Mouse (Mus musculus): ENCODE results near the gene Car2. TPM values are rescaled to one million over a fixed set of nuclear protein-coding genes. Genes with fewer than 3 reads are reported as not detected.

Car2 gene
- total RNA-seq, 2 experiments from 2014 or later = 7.3 to 12.5 TPM

DNA sequence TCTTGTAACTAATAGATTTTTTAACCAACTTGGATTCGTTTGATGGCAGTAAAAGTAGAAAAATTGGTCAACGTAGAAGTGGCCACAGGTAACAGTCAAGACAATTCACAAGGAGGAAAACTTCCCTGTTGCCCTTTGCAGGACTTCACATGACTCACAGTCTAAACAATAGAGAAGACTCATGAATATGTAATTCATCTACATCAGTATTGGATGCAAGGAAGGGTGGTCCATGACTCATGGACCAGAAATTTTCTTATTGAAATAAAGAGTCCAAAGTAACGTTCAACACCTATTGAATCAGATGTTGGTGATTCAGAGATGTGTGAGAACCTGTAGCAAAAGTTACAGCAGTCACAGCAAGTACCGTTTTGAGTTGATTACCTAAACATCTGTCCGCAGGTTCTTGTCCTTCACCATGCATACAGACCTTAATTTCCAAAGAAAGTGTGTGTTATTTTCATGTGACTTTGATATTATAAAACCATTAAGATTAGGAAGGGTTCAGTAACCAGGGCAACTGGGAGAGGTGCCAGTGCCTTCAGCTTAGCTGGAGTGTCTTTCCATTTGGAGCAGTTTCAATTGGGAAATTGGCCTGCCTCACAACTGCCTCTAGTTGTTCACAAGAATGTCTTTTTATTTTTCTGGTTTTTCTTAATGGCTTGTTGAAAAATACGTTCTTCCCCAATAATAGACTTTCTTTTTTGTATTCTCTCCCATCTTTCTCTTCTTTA is 62.2 kb downstream of the Car2 start:
- DNase-seq = peak; percentile 5

DNA sequence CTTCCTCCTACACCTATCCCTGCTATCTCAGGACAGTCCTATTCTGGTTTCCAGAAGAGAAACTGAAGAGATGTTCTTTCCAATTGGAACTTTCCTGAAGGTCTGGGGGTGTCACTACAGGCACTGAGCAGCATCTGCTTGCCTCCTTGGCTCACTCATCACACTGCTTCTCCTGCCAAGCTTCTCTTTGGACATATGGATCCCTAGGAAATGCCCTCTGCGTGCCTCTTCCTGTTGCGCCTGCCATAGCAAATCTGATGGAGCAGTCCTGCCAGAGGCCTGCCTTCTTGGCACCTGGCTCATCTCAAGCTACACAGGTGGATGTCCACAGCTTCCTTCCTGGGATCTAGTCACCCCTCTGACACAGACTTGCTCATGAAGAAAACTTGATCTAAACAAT is 64.0 kb downstream of the Car2 start:
- no peak for DNase-seq

Other genes with a start within 250 kb of the Car2 start
- under 1 TPM; 0.52 to 0.79 TPM for gene Car13, start 244.5 kb upstream of the Car2 start, total RNA-seq (2021)
- 1 to 10 TPM in 1 of 2 experiments, not detected in 1; 1.2 TPM for gene Car1, start 77.9 kb upstream of the Car2 start, total RNA-seq (2021)
- 1,000 to 10,000 TPM in 1 of 2 experiments, 100 to 1,000 TPM in 1; 801 to 1,165 TPM for gene Car3, start 22.8 kb upstream of the Car2 start, total RNA-seq (2021)

Measured in gastrocnemius, postnatal 10 days (tissue).